ENCODE assay signal across 16 mouse cellular contexts in genomic region chr1:131447333-131447732, GRCm38 (mm10).
DNase-seq lines count a peak whose midpoint lies in the region; ATAC-seq and TF ChIP-seq lines count a peak whose summit lies in the region.
"Had no signal": no experiment of that assay in that cellular context is flagged by ENCODE, and none has a peak within 500 bp of the region (broad histone marks: within the 10 kb centered on the region; RNA-seq: fewer than 3 reads in every experiment).

No protein-coding gene starts in this region.

- peak; percentile 91 for ATAC-seq in heart, embryonic 11.5 days (replicated peaks; ENCODE audit: insufficient number of reproducible peaks, low FRiP score, low TSS enrichment)
- peak; percentile 91 for ATAC-seq in G1E (ENCODE audit: extremely low read depth, insufficient number of reproducible peaks, low FRiP score, poor library complexity, severe bottlenecking)
- ATAC-seq in liver, postnatal 0 days = peak; percentile 99
- ATAC-seq: inflammation-experienced regulatory T-cells, adult 6 months; lung, postnatal 0 days; midbrain, embryonic 13.5 days had no signal

- 75% methylated on average over 3 of the region's 3 CpGs for WGBS in heart, embryonic 11.5 days (ENCODE audit: insufficient replicate concordance)
- 71% methylated on average over 3 of the region's 3 CpGs for WGBS in liver, postnatal 0 days (ENCODE audit: insufficient replicate concordance)
- 90% methylated on average over 3 of the region's 3 CpGs for WGBS in cerebellum, adult 2 months

- DNase-seq in heart, adult 8-10 months (ENCODE audit: low spot score) = no peak
- peak; percentile 48 for DNase-seq in G1E (ENCODE audit: low spot score)
- peak; percentile 48 for DNase-seq in liver, postnatal 0 days
- no peak for DNase-seq in cerebellum, postnatal 25 days
- no peak for DNase-seq in gastrocnemius, postnatal 14 days
- DNase-seq in cerebellum, adult 2 months = no peak
- DNase-seq: heart, postnatal 4 days; kidney, postnatal 25 days; layer of hippocampus, postnatal 36 days; right cerebral cortex, postnatal 25 days had no signal

- intact Hi-C loops in gastrocnemius, postnatal 14 days (cut with DNase I; ENCODE audit: low total_unique reads) = no loop called here

- no peak overlapping the region; the same call in 1 of the 2 replicates for H3K4me2 ChIP-seq in heart, embryonic 11.5 days
- H3K4me2 ChIP-seq in liver, postnatal 0 days (ENCODE audit: low read depth, low read length) = peak overlapping the region; percentile 40
- H3K4me2 ChIP-seq: midbrain, embryonic 13.5 days had no signal

- H3K27ac ChIP-seq in heart, embryonic 11.5 days (ENCODE audit: low read depth, low read length) = no peak overlapping the region
- peak overlapping the region; percentile 60 for H3K27ac ChIP-seq in liver, postnatal 0 days (ENCODE audit: low read depth)
- H3K27ac ChIP-seq in cerebellum, adult 2 months (ENCODE audit: insufficient read depth, low read length) = no peak overlapping the region
- H3K27ac ChIP-seq: limb, embryonic 10.5 days; midbrain, embryonic 13.5 days had no signal

- no peak for TF ChIP-seq CTCF in G1E (IDR thresholded peaks at IDR 0.05; ENCODE audit: low read depth, low read length)
- no peak for TF ChIP-seq CTCF in liver, postnatal 0 days (IDR thresholded peaks at IDR 0.05; ENCODE audit: low read depth)
- no peak for TF ChIP-seq CTCF in cerebellum, adult 2 months (IDR thresholded peaks at IDR 0.05; ENCODE audit: borderline replicate concordance, insufficient read depth, low read depth, low read length)

- TF ChIP-seq EP300 in liver, postnatal 0 days (IDR thresholded peaks at IDR 0.05; ENCODE audit: low read depth) = peak; percentile 84

- peaks cover 13% of the 10 kb centered on the region; the same call in 1 of the 2 replicates for H3K4me1 ChIP-seq in heart, embryonic 11.5 days (ENCODE audit: control insufficient read depth, insufficient read depth, low read length)
- H3K4me1 ChIP-seq in G1E (ENCODE audit: insufficient read depth, low read depth, low read length) = peaks cover 32% of the 10 kb centered on the region
- H3K4me1 ChIP-seq in erythroblast, embryonic 14.5 days (ENCODE audit: control insufficient read depth) = peaks cover 64% of the 10 kb centered on the region
- H3K4me1 ChIP-seq in liver, postnatal 0 days (ENCODE audit: insufficient read depth) = peaks cover 25% of the 10 kb centered on the region
- peaks cover 5% of the 10 kb centered on the region; the same call in 1 of the 2 replicates for H3K4me1 ChIP-seq in cerebellum, adult 2 months (ENCODE audit: control insufficient read depth, insufficient read depth, low read length)
- H3K4me1 ChIP-seq: limb, embryonic 10.5 days had no signal

- H3K27me3 ChIP-seq in heart, embryonic 11.5 days (ENCODE audit: control insufficient read depth, insufficient read depth, low read length) = no peaks in the 10 kb centered on the region
- no peaks in the 10 kb centered on the region for H3K27me3 ChIP-seq in G1E (ENCODE audit: insufficient read depth, low read length)
- H3K27me3 ChIP-seq in erythroblast, embryonic 14.5 days (ENCODE audit: control insufficient read depth) = no peaks in the 10 kb centered on the region
- H3K27me3 ChIP-seq in liver, postnatal 0 days (ENCODE audit: insufficient read depth, low read length) = no peaks in the 10 kb centered on the region
- no peaks in the 10 kb centered on the region for H3K27me3 ChIP-seq in cerebellum, adult 2 months (ENCODE audit: control insufficient read depth, insufficient read depth, low read length)
- H3K27me3 ChIP-seq: midbrain, embryonic 13.5 days had no signal

- no peak overlapping the region for H3K4me3 ChIP-seq in heart, embryonic 11.5 days (ENCODE audit: low read depth, low read length)
- H3K4me3 ChIP-seq in G1E (ENCODE audit: low read depth, low read length) = no peak overlapping the region; the same call in 1 of the 2 replicates
- peak overlapping the region; percentile 43 for H3K4me3 ChIP-seq in erythroblast, embryonic 14.5 days (replicated peaks)
- H3K4me3 ChIP-seq in liver, postnatal 0 days (ENCODE audit: low read depth, low read length) = no peak overlapping the region
- H3K4me3 ChIP-seq in cerebellum, adult 2 months (replicated peaks; ENCODE audit: insufficient read depth, low read depth, low read length) = no peak overlapping the region
- H3K4me3 ChIP-seq: limb, embryonic 10.5 days; midbrain, embryonic 13.5 days had no signal

- TF ChIP-seq POLR2A in cerebellum, adult 2 months (IDR thresholded peaks at IDR 0.05; ENCODE audit: borderline replicate concordance, insufficient read depth, low read length) = no peak

- no peaks in the 10 kb centered on the region for H3K36me3 ChIP-seq in heart, embryonic 11.5 days (ENCODE audit: control insufficient read depth, insufficient read depth, low read length)
- H3K36me3 ChIP-seq in G1E (replicated peaks) = peaks cover 4% of the 10 kb centered on the region
- H3K36me3 ChIP-seq in erythroblast, embryonic 14.5 days (ENCODE audit: control insufficient read depth) = peaks cover 10% of the 10 kb centered on the region
- no peaks in the 10 kb centered on the region for H3K36me3 ChIP-seq in liver, postnatal 0 days (replicated peaks; ENCODE audit: insufficient read depth, low read length)
- H3K36me3 ChIP-seq: midbrain, embryonic 13.5 days had no signal

- 0 out of 2 replicates have a peak overlapping the region, but pooled peaks have one; percentile 43 for H3K9ac ChIP-seq in heart, embryonic 11.5 days (ENCODE audit: low read depth, low read length)
- H3K9ac ChIP-seq in liver, postnatal 0 days (replicated peaks) = no peak overlapping the region
- H3K9ac ChIP-seq: midbrain, embryonic 13.5 days had no signal

- H3K9me3 ChIP-seq in heart, embryonic 11.5 days (replicated peaks; ENCODE audit: control insufficient read depth, low read length) = no peaks in the 10 kb centered on the region
- H3K9me3 ChIP-seq in G1E (replicated peaks) = no peaks in the 10 kb centered on the region
- H3K9me3 ChIP-seq in erythroblast, embryonic 14.5 days (ENCODE audit: control insufficient read depth, low read length) = no peaks in the 10 kb centered on the region
- H3K9me3 ChIP-seq in liver, postnatal 0 days (ENCODE audit: low read length) = no peaks in the 10 kb centered on the region
- H3K9me3 ChIP-seq: limb, embryonic 10.5 days; midbrain, embryonic 13.5 days had no signal

Comparison
In these comparisons a context has a peak if more than half of its experiments do, and no peak if none do; other contexts are left out.
1. DNase-seq: peak in G1E (single experiment) and liver, postnatal 0 days (single experiment); none in heart, adult 8-10 months (single experiment), cerebellum, postnatal 25 days (0 of 2), gastrocnemius, postnatal 14 days (single experiment) and cerebellum, adult 2 months (0 of 2).
2. Peak in every context shown above with its lines, with median percentiles within 50 percentile points of each other: ATAC-seq.